Mouse (Mus musculus) adrenal gland, adult 18-20 months (tissue): ENCODE results near the gene Gm14692. TPM values are rescaled to one million over a fixed set of nuclear protein-coding genes. Genes with fewer than 3 reads are reported as not detected.
"Not testable (repeated sequence)": the region's sequence is repeated elsewhere in the genome, so short reads cannot be mapped to it uniquely, and the experiment has no call there.

Experiments used
- DNase-seq, 2 experiments: peaks; one replicate each; pipeline ENCODE4 v3.0.0; 2021 to 2022; ENCODE audit warnings: low spot score in 2 of 2
- long read RNA-seq, 2 experiments: library from polyadenylated mRNA; stranded (forward); transcript quantifications; one replicate each; pipeline ENCODE4 v2.0.0; 2021
- total RNA-seq, 2 experiments: library from RNA; stranded (reverse); gene quantifications; 1 replicate in 1 of 2; 2 replicates in 1 of 2; pipeline ENCODE4 v1.2.3; 2021

The Gm14692 gene
- not detected for total RNA-seq
- long read RNA-seq, experiment 1: 0 reads
- long read RNA-seq, experiment 2: 0 reads

GRCm38 (mm10) chrX:67695398-67695797 lies at the start of gene Gm14692:
TSS of gene Gm14692 (plus strand) at chrX:67695698.
- not testable (repeated sequence) for DNase-seq

DNA sequence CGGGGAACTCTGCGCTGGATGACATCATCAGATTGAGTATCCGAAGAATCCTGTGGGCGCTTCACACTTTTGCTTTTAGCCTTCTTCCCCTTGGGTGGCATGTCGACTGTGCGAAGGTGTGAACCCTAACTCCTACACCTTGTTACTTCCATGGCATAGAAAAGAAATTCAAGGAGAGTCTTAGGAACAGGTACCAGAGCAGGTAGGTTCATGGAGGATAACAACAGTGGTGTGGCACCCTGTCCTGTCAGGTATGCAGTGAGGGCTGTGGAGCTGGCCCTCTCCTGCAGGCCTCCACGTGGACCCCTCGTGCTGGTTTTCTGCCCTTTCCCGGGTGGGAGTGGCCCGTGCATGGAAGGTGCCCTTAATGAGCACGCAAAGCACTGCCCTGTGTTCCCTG lies 2.0 kb upstream of the Gm14692 start, which contains the start of gene Gm1140:
Gene Gm1140 (minus strand): TSS at position 101 of the 400 bp plus-strand sequence.
- DNase-seq: not testable (repeated sequence)

Other genes with a start within 250 kb of the Gm14692 start
- gene Gm1140, start 2.1 kb upstream of the Gm14692 start, total RNA-seq: not detected
- not detected for gene 4933436I01Rik, start 225.8 kb downstream of the Gm14692 start, total RNA-seq